Mouse (Mus musculus) hindbrain, postnatal 0 days (tissue): ENCODE data around the gene Mcam. TPM values are rescaled to one million over a fixed set of nuclear protein-coding genes. Genes with fewer than 3 reads are reported as not detected.

Experiments
- ATAC-seq: fragments of 200-750 bp; cut with Nextera tagmentation; 2 replicates; pipeline ENCODE4 v1.8.0; 2017; ENCODE audit warnings: mild to moderate bottlenecking, moderate TSS enrichment, moderate library complexity
- DNase-seq: peaks from one replicate; pipeline ENCODE4 v3.0.0-alpha.2; 2015; ENCODE audit warnings: low spot score
- H3K27ac ChIP-seq: fragments of 300-500 bp; sonication (generic); 2 replicates; pipeline ENCODE4 v1.5.1; 2014; ENCODE audit warnings: mild to moderate bottlenecking
- H3K27me3 ChIP-seq: fragments of 300-500 bp; sonication (generic); 2 replicates; pipeline ENCODE4 v1.6.1; 2014; ENCODE audit warnings: low read length, mixed read lengths; ENCODE audit not compliant: insufficient read depth
- H3K36me3 ChIP-seq: fragments of 300-500 bp; sonication (generic); 2 replicates; pipeline ENCODE4 v1.6.1; 2014; ENCODE audit warnings: low read length, mixed read lengths; ENCODE audit not compliant: insufficient read depth
- H3K4me1 ChIP-seq: fragments of 300-500 bp; sonication (generic); 2 replicates; pipeline ENCODE4 v1.6.1; 2014; ENCODE audit warnings: antibody characterized with exemption, low read length, mixed read lengths; ENCODE audit not compliant: insufficient read depth
- H3K4me2 ChIP-seq: fragments of 300-500 bp; sonication (generic); 2 replicates; pipeline ENCODE4 v1.6.1; 2014; ENCODE audit warnings: low read depth, mild to moderate bottlenecking, low read length, moderate library complexity, mixed read lengths
- H3K4me3 ChIP-seq: fragments of 300-500 bp; sonication (generic); 2 replicates; pipeline ENCODE4 v1.5.1; 2014; ENCODE audit warnings: low read length
- H3K9ac ChIP-seq: fragments of 300-500 bp; sonication (generic); replicated peaks from 2 replicates; pipeline ENCODE4 v1.6.1; 2014; ENCODE audit warnings: mild to moderate bottlenecking, low read length, moderate library complexity, mixed read lengths
- H3K9me3 ChIP-seq: fragments of 300-500 bp; sonication (generic); 2 replicates; pipeline ENCODE4 v1.6.1; 2016; ENCODE audit warnings: low read length, mixed read lengths
- CTCF ChIP-seq: IDR thresholded peaks from 2 replicates; pipeline ENCODE4 v1.5.1; 2016; ENCODE audit warnings: antibody characterized with exemption, control low read depth, low read depth
- WGBS: fragments of 180-500 bp; shearing (Covaris S2); extraction: QIAGEN DNeasy Blood & Tissue Kit; methylation state at CpG from one replicate; pipeline ENCODE4 v1.1.7; 2014; 5-methylcytosine and 5-hydroxymethylcytosine counted together
- polyA plus RNA-seq: library from polyadenylated mRNA; unstranded; fragments of >200 nt; fragmentation: Nextera tagmentation; extraction: Ambion mirVana; gene quantifications from 2 replicates; pipeline ENCODE4 v1.2.1, GENCODE M21; 2015
- total RNA-seq: library from RNA; depleted of rRNA; stranded (reverse); fragments of >200 nt; gene quantifications from 2 replicates; pipeline ENCODE4 v1.2.3, GENCODE M21; 2014; rRNA removed

Gene Mcam
- total and polyA plus RNA-seq, 2 experiments from 2014 or later, result 8.0 to 23.7 TPM

DNA sequence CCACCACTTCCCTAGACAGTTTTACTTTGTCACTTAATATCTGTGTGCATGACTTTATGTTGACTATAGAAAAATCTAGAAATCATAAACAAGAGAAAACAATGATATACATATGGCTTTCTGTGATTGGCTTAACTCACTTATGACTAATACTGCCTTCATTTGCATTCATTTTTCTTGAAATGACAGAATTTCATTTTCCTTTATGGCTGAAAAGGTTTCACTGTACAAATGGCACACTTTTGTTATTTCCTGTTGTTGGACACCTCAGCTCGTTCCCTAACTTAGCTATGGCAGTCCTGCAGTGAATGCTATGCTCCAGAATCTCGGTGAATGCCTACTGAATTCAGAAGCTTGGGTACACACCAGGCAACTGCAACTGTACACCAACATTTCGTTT lies 58.0 kb downstream of the Mcam start:
- Histone ChIP-seq H3K9ac (no peak overlapping the region), H3K27me3 (no peaks in the 10 kb centered on the region), H3K27ac (no peak overlapping the region), H3K4me1 (no peaks in the 10 kb centered on the region; the same call in 1 of the 2 replicates), H3K4me3 (no peak overlapping the region), H3K9me3 (no peaks in the 10 kb centered on the region), H3K4me2 (no peak overlapping the region), H3K36me3 (no peaks in the 10 kb centered on the region)
- no peak for TF ChIP-seq CTCF
- 86% methylated on average over 3 of the region's 3 CpGs for WGBS
- ATAC-seq, result no peak
- no peak for DNase-seq

Other genes starting within 250 kb of the Mcam start
- gene Thy1, start 91.1 kb upstream of the Mcam start, total RNA-seq, result 131 and 138 TPM in 2 replicates
- 49.6 and 51.1 TPM in 2 replicates for gene Thy1, start 91.1 kb upstream of the Mcam start, polyA plus RNA-seq
- gene Usp2, start 67.4 kb upstream of the Mcam start, total RNA-seq, result 11.0 and 14.2 TPM in 2 replicates
- gene Usp2, start 67.4 kb upstream of the Mcam start, polyA plus RNA-seq, result 19.6 and 20.5 TPM in 2 replicates
- 2.8 and 4.0 TPM in 2 replicates for gene Mfrp, start 32.7 kb upstream of the Mcam start, total RNA-seq
- gene Mfrp, start 32.7 kb upstream of the Mcam start, polyA plus RNA-seq, result 0.24 and 0.50 TPM in 2 replicates
- 36.7 and 39.5 TPM in 2 replicates for gene C1qtnf5, start 27.2 kb upstream of the Mcam start, total RNA-seq
- gene C1qtnf5, start 27.2 kb upstream of the Mcam start, polyA plus RNA-seq, result 12.3 and 12.8 TPM in 2 replicates
- gene Gm49380, start 21.0 kb upstream of the Mcam start, total RNA-seq, result not detected in 2 replicates
- gene Gm49380, start 21.0 kb upstream of the Mcam start, polyA plus RNA-seq, result 0.21 TPM in 1 of 2 replicates, not detected in the other
- 17.5 and 24.3 TPM in 2 replicates for gene Rnf26, start 21.0 kb upstream of the Mcam start, total RNA-seq
- gene Rnf26, start 21.0 kb upstream of the Mcam start, polyA plus RNA-seq, result 38.0 and 41.1 TPM in 2 replicates
- gene Cbl, start 99.6 kb downstream of the Mcam start, total RNA-seq, result 24.2 and 30.5 TPM in 2 replicates
- 13.2 and 14.3 TPM in 2 replicates for gene Cbl, start 99.6 kb downstream of the Mcam start, polyA plus RNA-seq
- 1.0 TPM in 1 of 2 replicates, not detected in the other for gene Ccdc153, start 106.2 kb downstream of the Mcam start, total RNA-seq
- gene Ccdc153, start 106.2 kb downstream of the Mcam start, polyA plus RNA-seq, result 2.2 and 2.6 TPM in 2 replicates
- 0.31 TPM in 1 of 2 replicates, not detected in the other for gene Pdzd3, start 117.0 kb downstream of the Mcam start, total RNA-seq
- 0.13 and 0.34 TPM in 2 replicates for gene Pdzd3, start 117.0 kb downstream of the Mcam start, polyA plus RNA-seq
- 5.7 and 12.7 TPM in 2 replicates for gene Nlrx1, start 134.1 kb downstream of the Mcam start, total RNA-seq
- 5.1 and 6.9 TPM in 2 replicates for gene Nlrx1, start 134.1 kb downstream of the Mcam start, polyA plus RNA-seq
- 59.1 and 69.6 TPM in 2 replicates for gene Abcg4, start 154.1 kb downstream of the Mcam start, total RNA-seq
- gene Abcg4, start 154.1 kb downstream of the Mcam start, polyA plus RNA-seq, result 21.0 and 24.1 TPM in 2 replicates
- gene Hinfp, start 171.2 kb downstream of the Mcam start, total RNA-seq, result 28.4 and 38.6 TPM in 2 replicates
- 14.8 and 15.2 TPM in 2 replicates for gene Hinfp, start 171.2 kb downstream of the Mcam start, polyA plus RNA-seq
- gene C2cd2l, start 185.8 kb downstream of the Mcam start, total RNA-seq, result 50.5 and 55.6 TPM in 2 replicates
- 19.6 and 22.8 TPM in 2 replicates for gene C2cd2l, start 185.8 kb downstream of the Mcam start, polyA plus RNA-seq
- 16.4 and 24.6 TPM in 2 replicates for gene Dpagt1, start 191.6 kb downstream of the Mcam start, total RNA-seq
- 30.9 and 34.9 TPM in 2 replicates for gene Dpagt1, start 191.6 kb downstream of the Mcam start, polyA plus RNA-seq
- gene H2afx, start 200.2 kb downstream of the Mcam start, total RNA-seq, result 272 and 314 TPM in 2 replicates
- 123 and 136 TPM in 2 replicates for gene H2afx, start 200.2 kb downstream of the Mcam start, polyA plus RNA-seq
- 38.7 and 38.8 TPM in 2 replicates for gene Hmbs, start 209.8 kb downstream of the Mcam start, total RNA-seq
- gene Hmbs, start 209.8 kb downstream of the Mcam start, polyA plus RNA-seq, result 64.3 and 67.3 TPM in 2 replicates
- gene Vps11, start 227.2 kb downstream of the Mcam start, total RNA-seq, result 41.6 and 53.2 TPM in 2 replicates
- 39.3 and 39.9 TPM in 2 replicates for gene Vps11, start 227.2 kb downstream of the Mcam start, polyA plus RNA-seq
- gene Hyou1, start 245.0 kb downstream of the Mcam start, total RNA-seq, result 60.6 and 95.7 TPM in 2 replicates
- 15.5 and 17.4 TPM in 2 replicates for gene Hyou1, start 245.0 kb downstream of the Mcam start, polyA plus RNA-seq